Mouse (Mus musculus) testis, adult 2 months (tissue): ENCODE data around the gene Nyap1. TPM values are rescaled to one million over a fixed set of nuclear protein-coding genes. Genes with fewer than 3 reads are reported as not detected.
A peak's percentile ranks its signal among the peaks of the same experiment; 100 is the strongest.

Source experiments
- H3K27ac ChIP-seq: fragments of 200-500 bp; 2 replicates; pipeline ENCODE4 v1.5.1; 2012; ENCODE audit warnings: low read depth, low read length; ENCODE audit not compliant: control insufficient read depth, insufficient read depth
- H3K27me3 ChIP-seq: fragments of 200-500 bp; 2 replicates; pipeline ENCODE4 v1.6.1; 2012; ENCODE audit warnings: mild to moderate bottlenecking, low read length, moderate library complexity; ENCODE audit not compliant: control insufficient read depth, insufficient read depth
- H3K36me3 ChIP-seq: fragments of 200-500 bp; 2 replicates; pipeline ENCODE4 v1.6.1; 2012; ENCODE audit warnings: mild to moderate bottlenecking, low read length; ENCODE audit not compliant: control insufficient read depth, insufficient read depth
- H3K4me1 ChIP-seq: fragments of 200-500 bp; 2 replicates; pipeline ENCODE4 v1.6.1; 2012; ENCODE audit warnings: low read length; ENCODE audit not compliant: control insufficient read depth, insufficient read depth
- H3K4me3 ChIP-seq: fragments of 200-500 bp; 2 replicates; pipeline ENCODE4 v1.5.1; 2012; ENCODE audit warnings: low read depth, mild to moderate bottlenecking, low read length, moderate library complexity, mixed read lengths; ENCODE audit not compliant: control insufficient read depth
- CTCF ChIP-seq: fragments of 200-500 bp; IDR thresholded peaks from 2 replicates; pipeline ENCODE4 v1.5.1; 2012; ENCODE audit warnings: low read depth, mild to moderate bottlenecking, inconsistent platforms, low read length, moderate library complexity; ENCODE audit not compliant: control insufficient read depth, insufficient read depth, insufficient replicate concordance
- POLR2A ChIP-seq: fragments of 200-500 bp; IDR thresholded peaks from 2 replicates; pipeline ENCODE4 v1.6.1; 2012; ENCODE audit warnings: low read depth, mild to moderate bottlenecking, inconsistent platforms, low read length, moderate library complexity; ENCODE audit not compliant: control insufficient read depth
- polyA plus RNA-seq: library from polyadenylated mRNA; depleted of rRNA; stranded (reverse); fragments of >200 nt; gene quantifications from 2 replicates; pipeline ENCODE4 v1.2.3, GENCODE M21; 2012

Nyap1 gene
- polyA plus RNA-seq, 1 experiment, result 0.98 TPM

DNA sequence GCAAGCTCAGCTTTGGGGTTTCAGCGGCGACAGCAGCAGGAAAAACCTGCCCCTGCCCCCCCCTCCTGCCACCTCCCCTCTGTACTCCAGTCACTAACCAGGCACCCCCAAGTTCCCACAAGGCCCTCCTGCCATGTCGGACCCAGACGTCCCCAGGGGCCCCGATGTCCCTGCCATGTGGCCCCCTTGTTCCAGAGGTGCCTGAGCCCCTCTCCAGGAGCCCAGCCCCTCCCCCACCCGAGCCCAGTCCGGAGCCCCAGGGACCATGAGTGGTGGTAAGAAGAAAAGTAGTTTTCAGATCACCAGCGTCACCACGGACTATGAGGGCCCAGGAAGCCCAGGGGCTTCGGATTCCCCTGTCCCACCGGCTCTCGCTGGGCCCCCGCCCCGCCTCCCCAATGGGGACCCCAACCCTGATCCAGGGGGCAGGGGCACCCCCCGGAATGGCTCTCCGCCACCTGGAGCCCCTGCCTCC is 5.5 kb upstream of the Nyap1 start:
- no peaks in the 10 kb centered on the region for H3K36me3 ChIP-seq
- H3K4me1 ChIP-seq, result peaks cover 7% of the 10 kb centered on the region
- H3K27ac ChIP-seq, result no peak overlapping the region
- no peak for TF ChIP-seq CTCF
- no peak for TF ChIP-seq POLR2A
- H3K27me3 ChIP-seq, result no peaks in the 10 kb centered on the region
- peak overlapping the region; percentile 80 for H3K4me3 ChIP-seq

GRCm38 (mm10) chr5:137746282-137746850 is 5.0 kb upstream of the Nyap1 start:
- Histone ChIP-seq H3K4me3 (peak overlapping the region; percentile 80), H3K4me1 (peaks cover 7% of the 10 kb centered on the region)

GRCm38 (mm10) chr5:137745214-137746171 is 4.1 kb upstream of the Nyap1 start, which contains the start of gene Tsc22d4:
TSS of gene Tsc22d4 (plus strand) at chr5:137745730.
- H3K4me1 ChIP-seq, result peaks cover 7% of the 10 kb centered on the region
- peak within 1 kb of the TSS; percentile 85 for H3K27ac ChIP-seq
- no peaks in the 10 kb centered on the region for H3K27me3 ChIP-seq
- no peaks in the 10 kb centered on the region for H3K36me3 ChIP-seq
- H3K4me3 ChIP-seq, result peak within 1 kb of the TSS; percentile 80
- peak; percentile 68; the same call in 1 of the 2 replicates for TF ChIP-seq POLR2A
- TF ChIP-seq CTCF, result no peak

More at GRCm38 (mm10) chr5:137746282-137746850, 5.0 kb upstream of the Nyap1 start:
- no peak for TF ChIP-seq POLR2A
- TF ChIP-seq CTCF, result no peak
- H3K27me3 ChIP-seq, result no peaks in the 10 kb centered on the region
- H3K36me3 ChIP-seq, result no peaks in the 10 kb centered on the region
- H3K27ac ChIP-seq, result peak overlapping the region; percentile 85

DNA sequence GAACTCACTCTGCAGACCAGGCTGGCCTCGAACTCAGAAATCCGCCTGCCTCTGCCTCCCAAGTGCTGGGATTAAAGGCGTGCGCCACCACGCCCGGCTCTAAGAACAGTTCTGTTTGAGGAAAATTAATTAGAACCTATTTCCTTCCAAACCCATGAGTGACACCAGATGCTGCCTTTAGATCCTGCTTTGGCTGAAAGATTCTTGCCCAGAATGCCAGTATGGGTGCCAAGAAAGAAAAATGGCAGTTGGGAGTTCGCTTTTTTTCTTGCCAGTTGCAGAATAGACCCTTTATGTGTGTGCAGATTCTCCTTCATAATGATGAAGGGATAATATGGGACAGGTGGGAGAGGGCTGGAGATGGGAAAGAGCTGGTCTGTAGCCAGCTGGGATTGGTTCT is 2.8 kb upstream of the Nyap1 start:
- H3K4me3 ChIP-seq, result no peak overlapping the region
- H3K4me1 ChIP-seq, result peaks cover 7% of the 10 kb centered on the region
- no peak for TF ChIP-seq CTCF
- H3K27ac ChIP-seq, result no peak overlapping the region
- H3K36me3 ChIP-seq, result no peaks in the 10 kb centered on the region
- H3K27me3 ChIP-seq, result no peaks in the 10 kb centered on the region

DNA sequence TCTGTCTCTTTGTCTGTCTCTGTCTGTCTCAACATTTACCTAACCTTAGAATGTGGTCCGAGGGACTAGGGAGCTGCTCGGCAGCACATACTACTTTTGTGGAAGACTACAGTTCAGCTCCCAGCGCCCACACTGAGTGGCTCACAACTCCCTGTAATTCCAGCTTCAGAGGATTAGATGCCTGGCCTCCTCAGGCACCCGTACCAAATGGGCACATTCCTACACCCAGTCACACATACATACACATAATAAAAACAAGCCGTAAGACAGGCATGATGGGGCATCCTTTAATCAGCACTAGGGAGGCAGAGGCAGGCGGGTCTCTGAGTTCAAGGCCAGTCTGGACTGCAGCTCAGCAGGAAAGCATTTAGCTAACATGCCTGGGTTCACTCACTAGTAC is 1.4 kb upstream of the Nyap1 start:
- TF ChIP-seq POLR2A (no peak), CTCF (no peak)
- Histone ChIP-seq H3K27ac (no peak overlapping the region), H3K27me3 (no peaks in the 10 kb centered on the region)

GRCm38 (mm10) chr5:137742048-137742447 is 641 bp upstream of the Nyap1 start:
- no peak overlapping the region for H3K27ac ChIP-seq
- no peaks in the 10 kb centered on the region for H3K27me3 ChIP-seq
- peaks cover 2% of the 10 kb centered on the region for H3K4me1 ChIP-seq
- no peaks in the 10 kb centered on the region for H3K36me3 ChIP-seq
- TF ChIP-seq CTCF (no peak), POLR2A (no peak)
- no peak overlapping the region for H3K4me3 ChIP-seq

More for the DNA sequence above, 1.4 kb upstream of the Nyap1 start:
- Histone ChIP-seq H3K4me3 (no peak overlapping the region), H3K4me1 (peaks cover 7% of the 10 kb centered on the region), H3K36me3 (no peaks in the 10 kb centered on the region)

GRCm38 (mm10) chr5:137740506-137740905 is 901 bp downstream of the Nyap1 start:
- H3K27ac ChIP-seq, result no peak overlapping the region
- TF ChIP-seq CTCF (no peak), POLR2A (no peak)
- no peaks in the 10 kb centered on the region for H3K27me3 ChIP-seq
- H3K4me1 ChIP-seq, result peaks cover 8% of the 10 kb centered on the region
- H3K36me3 ChIP-seq, result no peaks in the 10 kb centered on the region
- peak overlapping the region; percentile 62; the same call in 1 of the 2 replicates for H3K4me3 ChIP-seq
